In genomic region chr10:7289773-7290411, GRCm38 (mm10) we compare ENCODE assay signal across 9 mouse cellular contexts.
DNase-seq lines count a peak whose midpoint lies in the region; ATAC-seq and TF ChIP-seq lines count a peak whose summit lies in the region.
"Had no signal": no experiment of that assay in that cellular context is flagged by ENCODE, and none has a peak within 500 bp of the region (broad histone marks: within the 10 kb centered on the region; RNA-seq: fewer than 3 reads in every experiment).

No protein-coding gene starts in this region.

- no peaks in the 10 kb centered on the region for H3K4me1 ChIP-seq in stomach, embryonic 15.5 days
- H3K4me1 ChIP-seq in midbrain, embryonic 11.5 days (ENCODE audit: control insufficient read depth, insufficient read depth, low read length) = no peaks in the 10 kb centered on the region

- no peaks in the 10 kb centered on the region for H3K9me3 ChIP-seq in stomach, embryonic 15.5 days
- no peaks in the 10 kb centered on the region for H3K9me3 ChIP-seq in midbrain, embryonic 11.5 days (ENCODE audit: control insufficient read depth, low read length)

- TF ChIP-seq CTCF in gastrocnemius, adult 2 months (IDR thresholded peaks at IDR 0.05) = no peak

- H3K27ac ChIP-seq in gastrocnemius, adult 2 months = 0 out of 2 replicates have a peak overlapping the region, but pooled peaks have one; percentile 6
- peak overlapping the region; percentile 28; the same call in 1 of the 2 replicates for H3K27ac ChIP-seq in stomach, embryonic 15.5 days
- no peak overlapping the region for H3K27ac ChIP-seq in midbrain, embryonic 11.5 days (ENCODE audit: low read depth, low read length)

- 60% methylated on average over 10 of the region's 10 CpGs for WGBS in stomach, embryonic 15.5 days
- 89% methylated on average over 10 of the region's 10 CpGs for WGBS in midbrain, embryonic 11.5 days

- no peaks in the 10 kb centered on the region for H3K36me3 ChIP-seq in stomach, embryonic 15.5 days
- no peaks in the 10 kb centered on the region for H3K36me3 ChIP-seq in midbrain, embryonic 11.5 days (ENCODE audit: control insufficient read depth, insufficient read depth, low read length)

- intact Hi-C loops in gastrocnemius, adult 2 months (cut with DNase I) = no loop called here

- no peak overlapping the region for H3K4me2 ChIP-seq in stomach, embryonic 15.5 days
- H3K4me2 ChIP-seq in midbrain, embryonic 11.5 days = no peak overlapping the region

- peak overlapping the region; percentile 32 for H3K4me3 ChIP-seq in gastrocnemius, adult 2 months
- no peak overlapping the region for H3K4me3 ChIP-seq in stomach, embryonic 15.5 days (replicated peaks)
- H3K4me3 ChIP-seq in midbrain, embryonic 11.5 days (ENCODE audit: low read depth, low read length) = no peak overlapping the region

- no peak for DNase-seq in gastrocnemius, adult 2 months
- DNase-seq in gastrocnemius, postnatal 10 days = no peak
- DNase-seq in spleen, postnatal 36 days (ENCODE audit: low spot score in 2 of 2) = peak; percentile 4 to 5
- DNase-seq in spleen, adult 18-20 months = no peak
- DNase-seq in kidney, postnatal 4 days = peak; percentile 53 to 70
- DNase-seq in midbrain, embryonic 11.5 days (ENCODE audit: low spot score, missing footprints) = no peak
- no peak for DNase-seq in neural tube, embryonic 10.5 days (ENCODE audit: extremely low spot score, low spot score)
- DNase-seq: midbrain, embryonic 14.5 days had no signal

- no peaks in the 10 kb centered on the region for H3K27me3 ChIP-seq in stomach, embryonic 15.5 days (replicated peaks)
- H3K27me3 ChIP-seq in midbrain, embryonic 11.5 days (ENCODE audit: control insufficient read depth, insufficient read depth, low read length) = no peaks in the 10 kb centered on the region

- no peak overlapping the region for H3K9ac ChIP-seq in stomach, embryonic 15.5 days
- no peak overlapping the region for H3K9ac ChIP-seq in midbrain, embryonic 11.5 days (ENCODE audit: low read length)

- ATAC-seq in stomach, embryonic 15.5 days (ENCODE audit: insufficient read depth, low FRiP score, low read depth) = peak; percentile 48; the same call in 1 of the 2 replicates
- ATAC-seq in midbrain, embryonic 11.5 days (ENCODE audit: low FRiP score) = no peak

Comparison
In these comparisons a context has a peak if more than half of its experiments do, and no peak if none do; other contexts are left out.
1. DNase-seq: peak in spleen, postnatal 36 days (2 of 2) and kidney, postnatal 4 days (2 of 2); none in gastrocnemius, adult 2 months (single experiment), gastrocnemius, postnatal 10 days (single experiment), spleen, adult 18-20 months (0 of 2), midbrain, embryonic 11.5 days (single experiment) and neural tube, embryonic 10.5 days (single experiment).